Mouse (Mus musculus): Measurements from ENCODE around the gene Tomm40l.
"Not testable (repeated sequence)": the region's sequence is repeated elsewhere in the genome, so short reads cannot be mapped to it uniquely, and the experiment has no call there.

The Tomm40l gene

DNA sequence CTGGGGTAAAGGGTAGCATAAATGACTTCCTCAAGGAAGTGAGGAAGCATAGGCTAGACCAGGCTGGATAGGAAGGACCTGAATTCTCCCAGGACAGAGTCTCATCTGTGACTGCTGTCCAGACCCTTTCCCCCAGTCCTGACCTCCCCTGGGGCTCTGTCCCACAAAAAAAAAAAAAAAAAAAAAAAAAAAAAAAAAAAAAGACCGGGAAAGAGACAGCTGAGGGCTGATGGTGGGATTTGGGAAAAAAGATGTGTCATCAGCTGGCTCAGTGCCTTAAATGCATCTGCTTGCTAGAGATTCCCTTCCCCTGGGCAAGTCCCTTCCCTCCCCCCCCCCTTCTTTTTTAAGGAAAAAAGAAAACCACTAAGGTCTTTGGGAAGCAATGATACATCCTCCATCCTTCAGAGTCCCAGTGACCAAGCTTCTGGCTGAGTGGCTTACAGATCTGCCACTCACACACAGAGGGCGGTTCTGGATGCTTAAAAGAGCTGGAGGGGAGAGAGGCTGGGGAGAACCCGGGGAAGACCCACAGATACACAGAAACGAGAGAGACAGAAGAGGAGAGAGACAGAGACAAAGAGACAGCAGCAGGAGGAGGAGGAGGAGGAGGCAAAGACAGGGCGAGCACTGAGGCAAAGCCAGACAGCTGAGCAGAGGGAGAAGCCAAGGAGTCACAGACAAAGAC lies 27.7 kb upstream of the Tomm40l start, which contains the start of gene Adamts4:
Adamts4 (plus strand) TSS at position 509 of the 688 bp plus-strand sequence.
- DNase-seq, result peak; percentile 98

DNA sequence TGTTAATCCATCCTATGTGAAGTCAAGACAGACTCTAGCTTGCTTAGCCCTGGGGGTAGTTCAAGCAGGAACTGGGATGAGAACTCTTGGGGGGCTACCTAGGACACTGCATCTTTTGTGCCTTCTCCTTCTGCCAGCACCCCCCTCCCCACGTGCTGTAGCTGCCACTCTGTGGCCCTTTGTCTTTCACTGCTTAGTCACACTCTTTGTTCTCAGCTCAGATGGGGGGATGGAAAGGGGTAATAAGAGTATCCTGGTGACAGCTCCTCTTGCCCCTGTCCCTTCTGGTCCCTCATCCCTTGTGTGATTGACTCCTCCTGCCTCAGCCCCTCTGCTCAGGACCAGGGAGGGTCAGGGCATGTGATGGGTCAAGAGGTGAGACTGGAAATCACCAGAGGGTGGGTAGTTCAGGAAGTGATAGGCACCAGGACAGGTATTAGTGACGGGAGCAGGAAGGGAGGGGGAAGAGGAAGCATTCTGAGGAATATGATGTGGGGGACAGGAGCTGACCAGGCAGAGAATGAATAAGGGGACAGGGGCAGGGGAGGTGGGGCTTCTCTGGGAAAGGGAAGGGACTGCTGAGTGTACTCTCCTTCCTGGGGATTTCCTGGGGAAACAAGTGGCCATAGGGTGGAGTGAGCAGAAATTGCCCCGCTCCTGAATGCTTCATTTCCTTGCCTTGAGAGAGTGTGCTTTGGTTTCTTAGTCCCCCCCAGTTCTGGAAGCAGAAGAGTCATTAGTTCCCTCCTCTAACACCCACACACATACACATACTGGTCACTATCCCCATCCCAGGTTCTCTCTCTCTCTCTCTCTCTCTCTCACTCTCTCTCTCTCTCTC lies 26.3 kb upstream of the Tomm40l start:
- peak; percentile 92 for DNase-seq

DNA sequence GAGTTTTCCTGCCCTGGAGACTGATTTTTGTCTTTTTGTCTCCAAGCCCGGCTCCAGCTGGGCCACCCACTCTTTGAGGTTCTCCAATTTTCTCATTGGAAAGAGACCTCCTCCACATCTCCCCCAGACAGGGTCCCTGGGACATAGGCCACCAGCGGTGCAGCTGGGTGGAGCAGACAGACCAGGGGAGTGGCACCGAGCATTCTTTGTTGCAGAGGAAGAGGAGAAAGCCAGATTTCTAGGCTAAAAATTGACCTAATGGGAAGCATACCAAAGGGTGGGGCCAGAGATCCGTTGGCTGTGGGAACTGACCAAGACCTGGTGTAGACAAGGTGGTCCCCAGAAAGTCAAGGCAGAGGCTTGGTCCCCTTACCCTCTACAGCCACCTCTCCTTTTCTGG lies 25.6 kb upstream of the Tomm40l start:
- DNase-seq, result peak; percentile 95

DNA sequence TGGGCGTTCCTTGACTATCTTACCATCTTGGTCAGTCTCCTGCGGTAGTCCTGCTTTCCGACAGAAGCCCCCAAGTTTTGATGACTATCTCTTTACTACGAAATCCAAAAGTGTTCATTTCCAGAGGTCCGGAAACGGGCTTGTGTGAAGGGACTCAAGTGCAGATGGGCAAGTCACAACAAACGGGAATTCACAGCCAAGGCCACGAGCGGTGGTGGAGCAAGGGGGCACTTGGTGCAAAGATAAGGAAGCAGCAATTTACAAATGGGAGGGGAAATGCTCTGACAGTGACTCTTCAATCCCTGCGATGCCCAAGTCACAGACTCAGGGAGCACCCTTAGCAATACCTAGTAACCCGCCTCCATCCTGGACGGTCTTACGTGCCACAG lies 25.1 kb upstream of the Tomm40l start:
- no peak for DNase-seq

DNA sequence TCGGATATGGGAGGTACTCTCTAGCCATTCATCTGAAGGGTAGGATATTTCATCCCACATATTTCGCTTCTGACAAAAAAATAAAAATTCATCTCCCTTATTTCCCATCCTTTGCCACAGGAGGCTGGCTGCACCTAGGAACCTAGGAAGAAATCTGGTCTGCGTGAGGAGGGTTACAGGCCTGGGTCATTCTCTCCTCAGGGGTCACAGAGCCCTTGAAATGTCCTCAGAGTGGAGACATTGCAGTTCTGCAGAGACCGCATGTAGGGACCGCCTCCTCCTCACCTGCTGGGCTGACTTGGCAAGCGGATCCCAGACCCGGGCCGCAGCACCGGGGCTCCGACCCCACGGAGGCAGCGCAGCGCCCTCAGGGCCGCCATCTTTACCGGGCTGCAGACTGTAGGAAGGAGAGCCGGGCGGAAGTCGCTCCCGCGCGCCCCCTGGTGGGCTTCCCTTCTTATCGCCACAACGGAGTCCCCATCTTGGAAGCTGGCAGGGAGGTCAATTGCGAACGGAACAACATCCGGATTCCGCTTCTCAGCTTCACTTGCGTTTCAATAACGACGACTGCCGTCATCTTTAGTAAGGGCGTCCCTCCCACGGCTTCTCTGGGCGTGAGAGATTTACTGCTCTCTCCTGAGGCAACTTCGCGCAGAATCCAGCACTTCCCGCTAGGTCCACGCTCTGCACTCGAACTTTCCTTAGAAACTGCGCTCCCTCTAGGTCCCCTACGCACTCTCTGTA lies 24.6 kb upstream of the Tomm40l start:
- peak; percentile 99 for DNase-seq

DNA sequence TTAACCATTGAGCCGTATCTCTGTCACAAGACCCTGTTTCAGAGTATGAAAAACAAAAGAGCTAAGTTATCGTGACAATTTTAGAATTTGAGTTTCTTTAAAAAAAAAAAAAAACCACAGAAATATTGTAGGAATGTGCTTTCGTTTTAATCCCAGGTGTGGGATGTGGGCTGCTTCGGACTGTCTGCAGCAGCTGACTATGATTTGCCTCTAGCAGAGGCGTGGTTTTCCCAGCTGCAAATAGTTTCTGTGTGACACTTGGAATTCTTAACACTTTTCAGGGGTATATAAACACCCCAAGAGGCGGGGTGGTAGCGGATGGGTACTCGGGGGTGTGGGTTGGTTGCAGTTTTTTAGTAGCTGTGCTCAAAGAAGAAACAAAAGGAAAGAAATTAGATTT lies 23.0 kb upstream of the Tomm40l start:
- DNase-seq, result no peak

DNA sequence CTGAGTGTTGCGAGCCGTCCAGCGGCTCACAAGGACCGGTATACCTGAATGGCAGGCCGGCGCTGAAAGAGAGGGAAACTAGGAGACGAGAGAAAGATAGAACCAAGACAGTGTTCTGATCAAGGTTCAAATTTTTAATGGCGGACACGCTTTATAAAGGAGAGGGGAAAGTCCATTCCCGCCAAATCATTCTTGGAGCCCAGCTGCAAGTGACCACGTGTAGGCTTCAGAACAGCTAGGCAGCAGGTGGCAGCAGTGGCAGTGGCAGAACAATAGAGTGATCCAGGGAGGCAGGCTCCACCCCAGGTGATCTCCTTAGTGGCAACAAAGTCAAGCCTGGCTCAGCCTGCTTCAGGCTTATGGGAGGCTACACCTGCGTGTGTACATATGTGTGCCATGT lies 19.6 kb upstream of the Tomm40l start:
- DNase-seq, result not testable (repeated sequence)

DNA sequence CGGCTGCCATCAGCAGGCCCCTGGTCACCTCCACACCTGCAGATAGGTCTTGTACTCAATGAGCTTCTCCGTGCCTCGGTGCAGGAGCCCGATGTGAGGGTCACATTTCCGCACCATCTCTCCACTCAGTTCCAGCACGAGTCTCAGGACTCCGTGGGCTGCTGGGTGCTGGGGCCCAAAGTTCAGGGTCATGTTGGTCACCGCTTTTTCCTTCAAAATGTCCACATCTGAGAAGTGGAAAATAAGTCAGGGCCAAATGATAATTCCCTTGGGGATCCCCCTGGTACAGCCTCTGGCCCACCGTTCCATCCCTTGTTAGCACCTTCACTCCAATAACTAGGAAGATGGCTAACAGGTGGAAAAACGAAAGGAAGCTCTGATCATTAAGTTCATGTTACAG lies 18.6 kb upstream of the Tomm40l start:
- DNase-seq, result no peak

DNA sequence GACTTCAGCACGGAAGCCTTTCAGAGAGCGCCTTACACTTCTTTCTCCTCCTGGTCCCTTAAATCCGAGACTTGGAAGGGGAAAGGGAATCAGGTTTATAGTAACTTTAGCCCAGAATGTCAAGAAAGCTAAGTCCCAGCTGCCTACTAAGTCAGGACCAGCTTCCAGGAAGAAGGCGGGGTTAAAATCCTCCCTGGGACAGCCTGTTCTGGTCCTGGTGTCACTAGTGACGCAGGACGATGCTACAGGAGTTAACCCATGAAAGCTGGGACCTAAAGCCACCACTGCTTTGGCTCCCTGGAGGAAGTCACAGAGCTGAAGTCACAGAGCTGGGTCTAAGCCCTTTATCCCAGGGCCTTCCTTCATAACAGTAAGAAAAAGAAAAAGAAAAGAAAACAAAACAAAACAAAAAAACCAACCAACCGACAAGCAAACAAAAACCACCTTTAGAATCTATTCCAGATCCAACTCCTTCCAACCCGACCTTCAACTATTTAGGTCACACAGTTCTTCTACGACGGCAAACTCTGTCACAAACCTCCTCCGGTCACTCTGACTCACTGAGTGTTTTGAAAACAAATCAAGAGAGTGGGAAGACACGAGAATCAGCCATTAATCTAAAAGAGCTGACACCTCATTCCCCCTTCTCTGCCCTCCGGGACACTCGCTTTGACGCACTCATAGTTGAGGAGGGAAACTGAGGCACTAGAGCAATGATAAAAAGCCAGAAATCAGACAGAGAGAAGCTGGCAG lies 17.9 kb upstream of the Tomm40l start:
- peak; percentile 97 for DNase-seq

DNA sequence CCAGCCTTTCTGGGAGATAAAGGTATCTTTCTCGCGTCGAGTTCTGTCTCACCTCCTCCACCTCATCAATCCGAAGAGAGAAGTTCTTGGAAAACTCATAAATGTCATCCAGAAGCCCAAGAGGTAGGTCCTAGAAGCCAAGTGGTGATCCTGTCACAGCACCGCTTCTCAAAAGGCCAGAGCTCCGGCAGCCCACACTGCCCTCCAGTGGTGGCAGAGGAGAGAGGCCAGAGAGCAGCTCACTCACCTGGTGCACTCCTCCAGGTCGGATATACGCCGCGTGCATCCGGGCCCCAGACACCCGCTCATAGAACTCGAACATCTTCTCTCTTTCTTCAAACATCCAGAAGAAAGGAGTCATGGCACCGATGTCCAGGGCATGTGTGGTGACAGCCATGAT lies 16.1 kb upstream of the Tomm40l start:
- peak; percentile 91 for DNase-seq

DNA sequence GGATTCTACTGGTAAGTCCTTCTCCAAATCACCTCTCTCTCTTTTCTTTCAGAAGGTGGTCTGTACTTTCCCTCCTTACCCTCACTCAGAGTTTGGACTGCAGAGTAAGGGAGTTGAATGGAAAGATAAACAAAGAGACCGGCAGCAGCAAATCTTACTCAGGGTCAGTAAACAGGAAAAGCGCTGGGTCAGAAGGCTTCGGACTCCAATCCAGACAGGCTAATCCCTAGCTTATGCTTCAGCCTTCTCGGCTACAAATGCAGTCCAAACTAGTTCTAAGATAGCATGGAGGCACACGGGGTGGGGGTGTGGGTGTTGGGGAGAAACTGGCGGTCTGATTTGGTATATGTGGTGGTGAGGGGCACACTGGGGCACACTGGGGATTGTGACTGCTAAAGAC lies 15.1 kb upstream of the Tomm40l start:
- no peak for DNase-seq

DNA sequence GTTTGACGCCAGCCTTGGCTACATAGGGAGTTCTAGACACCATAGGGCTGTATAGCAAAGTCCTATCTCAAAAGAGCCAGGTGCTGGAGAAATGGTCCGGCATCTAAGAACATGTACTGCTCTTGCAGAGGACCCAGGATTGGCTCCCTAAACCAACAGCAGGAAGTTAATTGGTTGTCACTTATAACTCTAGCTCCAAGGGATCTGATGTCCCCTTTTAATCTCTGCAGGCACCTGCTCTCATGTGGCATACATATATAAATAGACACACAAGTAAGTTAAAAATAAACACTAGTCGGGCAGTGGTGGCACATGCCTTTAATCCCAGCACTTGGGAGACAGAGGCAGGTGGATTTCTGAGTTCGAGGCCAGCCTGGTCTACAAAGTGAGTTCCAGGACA lies 13.5 kb upstream of the Tomm40l start:
- DNase-seq, result peak; percentile 93

DNA sequence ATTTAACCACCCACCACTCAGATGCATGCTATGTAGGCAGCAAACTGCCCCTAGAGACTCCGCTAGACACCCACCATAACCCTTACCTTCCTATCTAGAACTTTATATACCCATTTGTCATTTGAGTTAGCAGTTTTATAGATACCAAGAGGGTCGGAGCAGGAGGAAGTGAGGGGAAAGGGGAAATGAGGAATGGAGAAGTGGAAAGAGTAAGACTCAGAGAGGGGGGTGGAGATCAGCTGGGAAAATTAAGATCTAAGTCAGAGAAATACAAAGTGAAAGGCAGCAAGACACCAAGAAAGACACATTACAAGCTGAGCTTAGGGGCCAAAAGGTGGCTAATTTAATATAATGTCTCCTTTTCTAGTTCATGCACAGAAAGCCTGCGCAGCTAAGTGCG lies 12.2 kb upstream of the Tomm40l start:
- DNase-seq, result no peak

DNA sequence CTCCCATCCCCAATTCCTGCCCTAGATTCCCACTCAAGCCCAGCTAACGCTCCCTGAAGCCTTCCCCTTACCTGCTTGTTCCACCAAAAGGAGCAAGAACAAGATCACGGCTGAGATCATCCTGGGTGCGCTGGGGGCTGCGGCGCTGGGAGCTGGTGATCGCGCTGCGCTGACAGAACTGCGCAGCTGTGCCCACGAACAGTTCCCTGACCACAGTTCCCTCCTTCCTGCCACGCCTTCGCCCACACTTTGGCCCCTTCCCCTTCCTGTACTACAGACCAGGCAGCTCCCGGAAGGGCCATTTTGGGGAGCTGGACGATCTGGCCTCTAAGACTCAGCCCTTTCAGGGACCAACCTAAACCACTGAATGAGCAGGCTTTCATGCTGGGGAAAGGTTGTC lies 11.8 kb upstream of the Tomm40l start, which contains the start of gene Fcer1g:
Fcer1g (minus strand) TSS at position 240 of the 400 bp plus-strand sequence.
- DNase-seq, result peak; percentile 97

DNA sequence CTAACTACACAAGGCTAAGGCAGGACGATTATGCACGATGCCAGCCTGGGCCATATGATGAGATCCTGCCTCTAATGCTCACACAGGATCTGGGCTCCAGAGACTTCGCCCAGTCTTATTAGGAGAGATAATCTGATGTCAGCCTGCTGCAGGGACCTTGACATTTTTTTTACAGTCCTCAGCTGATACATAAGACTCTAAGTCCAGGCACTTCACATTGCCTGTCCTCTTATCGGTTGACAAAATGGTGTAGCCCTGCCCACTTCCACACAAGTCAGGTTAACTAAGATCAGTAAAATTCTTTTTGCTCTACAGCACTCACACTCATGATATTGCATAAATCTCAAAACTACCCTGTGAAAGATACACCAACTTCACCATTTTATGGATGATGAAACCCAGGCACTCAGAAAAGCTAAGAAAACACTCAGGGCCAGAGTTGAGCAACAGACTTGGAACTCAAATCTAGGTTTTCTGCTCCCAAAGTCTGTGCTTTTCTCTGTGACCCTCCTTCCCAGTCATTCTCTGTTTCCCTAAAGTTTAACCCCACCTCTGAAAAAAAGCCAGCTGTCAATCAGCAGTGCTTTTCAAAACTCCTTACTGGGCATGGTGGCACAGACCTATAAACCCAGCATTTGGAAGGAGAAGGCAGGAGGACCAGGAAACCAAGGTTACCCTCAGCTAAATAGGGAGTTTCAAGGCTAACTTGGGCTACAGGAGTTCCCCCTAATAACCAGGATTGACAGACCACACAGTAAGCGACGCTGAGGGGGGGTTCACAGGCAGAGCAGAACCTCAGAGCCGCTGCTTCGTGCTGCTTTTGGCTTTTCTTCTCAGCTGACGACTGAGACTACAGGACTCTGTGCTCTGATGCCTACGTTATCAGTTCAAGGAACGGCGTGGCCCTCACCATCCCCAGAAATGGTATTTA lies 10.8 kb upstream of the Tomm40l start:
- DNase-seq, result no peak

DNA sequence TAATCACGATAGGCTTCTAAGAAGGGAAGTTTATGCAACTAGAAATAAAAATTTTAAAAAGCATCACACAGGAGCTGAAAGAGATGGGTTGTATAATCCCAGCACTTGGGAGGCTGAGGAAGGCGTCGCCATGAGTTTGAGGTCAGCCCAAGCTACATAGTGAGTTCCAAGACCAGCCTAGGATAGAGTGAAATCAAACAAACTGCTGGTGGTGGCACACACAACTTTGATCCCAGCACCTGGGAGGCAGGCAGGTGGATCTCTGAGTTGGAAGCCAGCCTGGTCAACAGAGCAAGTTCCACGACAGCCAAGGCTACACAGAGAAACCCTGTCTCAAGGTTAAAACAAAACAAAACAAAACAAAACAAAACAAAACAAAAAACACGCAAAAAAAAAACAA lies 10.0 kb upstream of the Tomm40l start:
- DNase-seq, result peak; percentile 87

DNA sequence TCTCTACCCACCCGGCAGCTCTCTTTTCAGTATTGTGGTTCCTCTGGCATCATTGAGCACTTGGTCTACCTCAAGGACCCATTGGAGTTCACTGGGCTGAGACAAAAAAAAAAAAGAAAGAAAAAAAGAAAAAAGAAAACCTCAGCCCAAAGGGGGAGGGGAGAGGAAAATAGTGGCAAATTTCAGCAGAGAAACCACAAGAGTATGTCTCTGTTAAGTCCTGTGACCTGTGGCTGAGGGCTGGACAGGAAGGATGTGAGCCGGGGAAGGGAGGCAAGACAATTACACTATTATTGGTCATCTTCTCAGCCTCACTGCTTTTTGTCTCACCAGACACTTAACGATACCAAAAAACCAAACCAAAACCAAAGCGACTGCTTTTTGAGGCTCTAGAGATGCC lies 9.5 kb upstream of the Tomm40l start:
- DNase-seq, result peak; percentile 82

DNA sequence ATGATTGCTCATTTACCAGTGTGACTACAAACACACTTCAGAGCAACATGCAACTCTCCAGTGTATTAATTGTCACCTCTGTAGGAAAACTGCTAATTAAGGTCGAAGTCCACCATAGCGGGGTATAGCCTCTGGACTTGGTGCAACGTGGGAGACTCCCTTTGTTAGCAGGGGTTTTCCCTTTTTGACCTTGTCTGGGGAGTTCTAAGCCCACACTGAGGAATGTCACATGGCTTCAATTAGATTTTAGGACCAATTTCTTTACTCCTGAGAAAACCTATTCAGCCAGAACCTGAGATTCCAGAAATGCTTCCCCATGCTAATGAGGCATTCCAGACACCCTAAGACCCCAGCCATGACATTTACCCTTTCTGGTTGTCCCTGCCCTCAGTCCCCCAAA lies 7.9 kb upstream of the Tomm40l start:
- peak; percentile 77 for DNase-seq

DNA sequence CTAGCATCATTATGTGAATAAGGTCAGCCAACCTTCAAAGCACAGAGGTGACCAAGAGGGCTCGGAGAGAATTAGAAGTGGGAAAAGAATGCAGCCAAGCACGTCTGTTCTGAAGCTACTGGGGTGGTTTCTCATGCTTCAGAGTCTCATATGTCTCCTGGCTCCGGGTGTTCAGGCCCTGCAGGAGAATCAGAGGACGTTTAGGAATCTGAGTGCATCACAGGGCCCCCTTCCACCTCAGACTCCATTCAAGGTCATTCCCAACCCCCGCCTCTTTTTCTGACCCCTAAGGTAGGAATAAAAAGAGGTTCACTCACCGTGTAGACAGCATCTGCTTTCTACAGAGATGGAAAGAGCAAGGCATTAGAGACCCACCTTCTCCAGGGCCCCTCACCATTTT lies 7.4 kb upstream of the Tomm40l start:
- DNase-seq, result peak; percentile 74

DNA sequence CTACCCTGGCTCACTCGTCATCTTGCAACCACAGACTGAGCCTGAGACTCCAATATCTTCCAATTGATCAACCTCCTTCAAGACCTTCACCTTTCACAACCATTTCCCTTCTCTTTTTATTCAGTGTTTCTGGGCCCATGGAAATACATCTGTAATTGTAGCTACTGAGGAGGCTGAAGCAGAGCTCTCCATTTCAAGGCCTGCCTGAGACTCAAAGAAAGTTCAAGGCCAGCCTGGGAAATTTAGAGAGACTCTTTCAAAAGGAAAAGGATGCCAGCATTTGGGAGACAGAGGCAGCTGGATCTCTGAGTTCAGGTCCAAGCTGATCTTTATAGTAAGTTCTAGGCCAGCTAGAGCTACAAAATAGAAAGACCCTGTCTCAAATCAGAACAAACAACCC lies 5.6 kb upstream of the Tomm40l start:
- DNase-seq, result peak; percentile 67

DNA sequence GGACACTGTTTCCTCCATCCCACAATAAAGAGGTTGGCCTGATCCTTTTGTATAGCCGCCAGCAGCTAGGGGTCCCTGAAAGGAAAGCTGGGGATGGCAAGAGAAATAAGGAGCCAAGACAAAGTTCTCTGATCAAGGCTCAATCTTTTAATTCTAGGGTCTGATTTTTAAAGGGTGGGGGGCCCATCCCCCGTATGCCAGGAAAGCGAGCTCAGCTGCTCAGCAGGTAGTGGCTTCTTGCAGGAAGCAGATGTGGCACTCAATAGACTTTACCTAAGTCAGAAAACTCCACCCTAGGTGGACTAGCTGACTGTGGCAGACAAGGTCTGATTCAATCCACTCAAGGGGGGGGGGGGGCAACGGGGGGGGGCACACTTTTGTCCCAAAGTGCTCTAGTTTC lies 4.5 kb upstream of the Tomm40l start:
- DNase-seq, result peak; percentile 70

DNA sequence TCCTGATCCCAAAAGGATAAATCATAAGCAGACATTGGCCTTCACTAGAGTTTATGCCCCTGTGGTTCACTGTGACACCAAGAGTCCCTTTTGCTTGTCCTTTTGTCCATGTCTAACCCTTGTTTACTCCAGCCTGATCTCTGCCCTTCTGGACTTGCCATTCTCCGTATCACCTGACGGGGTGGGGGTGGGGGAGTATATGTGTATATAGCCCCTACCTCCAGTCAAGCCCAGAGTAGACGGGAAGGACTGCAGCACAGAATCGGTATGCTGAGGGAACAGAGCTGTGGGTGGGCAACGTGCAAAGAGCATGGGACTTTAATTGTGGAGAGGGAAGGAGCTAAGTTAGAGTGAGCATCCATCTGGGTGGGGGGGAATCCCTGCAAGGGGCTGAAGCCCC lies 2.5 kb upstream of the Tomm40l start, which contains the start of gene Apoa2:
Apoa2 (plus strand) TSS at position 198 of the 400 bp plus-strand sequence.
- peak; percentile 85 for DNase-seq
